Mouse (Mus musculus) spleen, adult 12 weeks (tissue): Measurements from ENCODE around the gene Obscn.

Experiments
- DNase-seq: peaks from one replicate; pipeline ENCODE4 v3.0.0; 2022; ENCODE audit warnings: low spot score

The Obscn gene

DNA sequence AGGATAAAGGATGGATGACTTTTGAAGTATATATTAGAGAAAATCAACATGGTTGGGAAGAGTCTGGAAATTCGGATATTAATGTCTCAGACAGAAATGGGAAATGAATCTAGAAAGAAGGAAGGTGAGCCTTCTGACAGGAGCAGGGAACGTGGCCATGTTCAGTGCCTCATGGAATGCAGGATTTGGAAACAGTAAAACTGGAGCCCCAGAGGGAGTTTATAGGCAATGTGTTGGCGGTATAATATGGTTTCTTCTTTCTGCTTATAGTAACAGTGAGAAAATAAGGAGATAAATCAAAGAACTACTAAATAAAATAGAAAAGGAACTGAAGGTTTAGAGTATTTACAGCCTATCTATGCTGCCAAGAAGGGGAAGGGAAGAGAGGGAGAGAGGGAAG is 78.2 kb downstream of the Obscn start:
- DNase-seq: no peak

DNA sequence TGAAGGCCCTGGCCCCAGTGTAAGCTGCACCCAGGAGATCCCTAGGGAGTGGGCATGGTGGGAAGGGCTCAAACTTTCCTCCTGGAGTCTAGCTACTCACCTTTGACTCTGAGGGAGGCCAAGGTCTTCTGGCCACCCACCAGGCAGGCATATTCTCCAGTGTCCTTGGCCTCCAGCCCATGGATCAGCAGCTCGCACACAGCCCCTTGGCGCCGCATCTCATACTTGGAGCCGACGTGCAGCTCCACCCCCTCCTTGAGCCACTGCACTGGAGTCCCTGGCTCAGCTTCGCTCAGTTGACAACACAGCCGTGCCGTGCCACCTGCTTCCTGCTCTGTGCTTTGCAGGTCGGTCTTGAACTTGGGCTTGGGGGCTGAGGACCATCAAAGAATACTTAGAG is 85.2 kb downstream of the Obscn start:
- DNase-seq: no peak

DNA sequence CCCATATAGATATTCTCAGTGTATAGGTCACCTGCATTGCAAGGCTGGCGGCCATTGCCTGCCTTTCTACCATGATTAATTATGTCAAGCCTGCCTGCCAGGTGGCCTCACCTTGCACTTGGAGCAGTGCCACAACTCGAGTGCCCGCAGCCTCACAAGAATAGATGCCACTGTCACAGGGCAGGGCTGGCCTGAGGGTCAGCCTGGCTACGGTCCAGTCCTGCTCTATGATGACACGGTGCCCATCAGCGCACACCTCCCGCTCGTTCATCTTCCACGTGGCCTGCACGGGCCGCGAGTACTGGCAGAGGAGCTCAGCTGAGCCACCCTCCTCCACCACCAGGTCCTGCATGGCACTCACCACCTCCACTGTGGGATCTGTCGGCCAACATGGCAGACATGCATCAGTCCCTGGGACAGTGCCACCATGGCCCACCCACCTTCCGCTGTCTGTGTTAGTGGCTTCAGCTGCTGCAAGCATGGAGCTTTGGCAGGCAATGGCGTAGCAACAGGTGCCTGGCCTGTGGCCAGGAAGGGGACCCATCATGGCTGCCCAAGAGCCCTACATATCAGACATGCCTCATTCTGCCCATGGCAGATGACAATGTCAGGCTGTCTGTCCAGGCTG is 91.4 kb downstream of the Obscn start:
- DNase-seq: no peak

DNA sequence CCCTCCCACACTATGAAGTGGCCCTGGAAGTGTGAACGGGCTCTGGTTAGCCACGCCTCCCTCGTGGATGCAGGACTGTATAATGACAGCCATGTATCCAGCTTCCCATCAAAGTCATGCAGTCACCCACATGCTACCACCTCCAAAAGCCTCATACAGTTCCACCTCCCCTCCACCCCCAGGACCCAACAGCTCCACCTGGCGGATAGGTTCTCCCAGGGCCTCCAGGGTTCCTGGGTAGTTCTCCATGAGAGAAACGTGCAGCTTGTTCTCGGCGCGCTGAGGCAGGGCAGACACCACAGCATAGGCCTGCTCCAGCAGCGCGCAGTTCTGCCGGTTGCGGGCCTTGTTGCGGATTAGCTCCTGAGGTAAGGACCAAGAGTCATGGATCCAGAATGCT is 107.2 kb downstream of the Obscn start:
- DNase-seq: no peak

DNA sequence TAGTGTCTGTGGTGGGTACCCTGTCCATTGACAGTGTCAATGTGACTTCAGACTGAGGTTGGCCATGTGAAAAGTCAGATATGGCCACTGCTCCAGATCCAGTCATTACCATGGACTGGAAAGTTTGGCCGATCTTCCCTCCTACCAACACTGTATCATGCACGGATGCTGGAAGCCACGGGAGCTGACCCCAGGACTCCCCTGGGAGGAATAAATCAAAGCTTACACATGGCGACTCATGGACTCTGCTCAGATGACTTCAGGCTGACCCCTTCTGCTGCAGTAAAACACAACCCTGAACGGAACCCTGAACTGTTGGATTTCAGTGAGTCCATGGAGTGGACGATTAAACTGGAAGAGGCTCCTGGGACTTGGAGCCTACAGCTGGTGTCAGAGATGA is 109.8 kb downstream of the Obscn start:
- DNase-seq: no peak

DNA sequence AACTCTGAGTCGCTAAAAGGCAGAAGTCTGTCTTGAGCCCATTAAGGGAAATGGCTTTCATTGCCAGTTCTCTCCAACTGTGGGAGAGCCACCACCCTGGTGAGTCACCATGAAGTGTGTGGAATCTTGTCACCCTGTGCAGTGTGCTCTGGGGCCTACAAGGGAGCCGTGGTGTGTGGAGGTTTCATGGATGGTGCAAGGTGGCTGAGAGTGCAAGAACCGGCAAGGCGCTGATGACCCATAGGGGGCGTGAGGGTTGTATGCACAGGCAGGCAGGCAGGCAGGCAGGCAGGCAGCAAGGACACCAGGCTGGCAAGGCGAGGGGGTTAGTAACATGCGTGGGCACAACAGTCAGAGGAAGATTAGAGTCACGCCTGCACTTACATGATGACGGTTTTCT is 121.2 kb downstream of the Obscn start:
- DNase-seq: no peak

DNA sequence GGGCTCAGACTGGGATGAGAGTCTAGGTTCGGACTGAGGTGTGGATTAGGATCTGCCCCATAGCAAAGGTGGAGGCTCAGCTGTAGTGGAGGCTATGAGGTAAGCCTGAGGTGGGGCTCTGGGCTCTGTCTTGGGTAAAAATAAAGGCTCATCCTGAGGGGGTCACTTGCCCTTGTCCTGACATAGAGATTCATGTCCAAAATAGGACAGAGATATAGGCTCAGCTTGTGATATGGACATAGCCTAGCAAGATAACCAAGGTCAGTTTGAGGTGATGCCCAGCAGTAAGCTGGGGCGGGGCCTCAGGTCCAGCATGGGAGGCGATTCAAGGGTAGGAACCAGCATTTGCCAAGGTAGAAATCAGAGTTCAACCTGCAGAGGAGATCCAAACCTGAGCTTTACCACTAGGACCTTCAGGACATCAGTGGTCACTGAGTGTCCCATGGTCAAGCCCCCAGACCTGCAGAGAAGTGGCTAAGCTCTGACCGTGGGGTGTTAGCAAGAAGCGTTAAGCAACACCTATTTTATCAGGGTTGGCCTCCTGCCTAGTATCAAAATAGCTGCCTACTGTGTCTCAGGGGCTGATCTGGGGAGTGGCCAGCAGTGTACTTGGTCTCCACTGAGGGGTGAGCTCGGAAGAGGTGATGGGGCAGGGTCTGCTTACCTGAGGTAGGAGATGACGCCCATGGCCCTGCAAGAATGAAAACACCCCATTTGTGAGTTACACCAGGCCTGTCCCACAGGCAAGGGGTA is 133.7 kb downstream of the Obscn start:
- DNase-seq: no peak

DNA sequence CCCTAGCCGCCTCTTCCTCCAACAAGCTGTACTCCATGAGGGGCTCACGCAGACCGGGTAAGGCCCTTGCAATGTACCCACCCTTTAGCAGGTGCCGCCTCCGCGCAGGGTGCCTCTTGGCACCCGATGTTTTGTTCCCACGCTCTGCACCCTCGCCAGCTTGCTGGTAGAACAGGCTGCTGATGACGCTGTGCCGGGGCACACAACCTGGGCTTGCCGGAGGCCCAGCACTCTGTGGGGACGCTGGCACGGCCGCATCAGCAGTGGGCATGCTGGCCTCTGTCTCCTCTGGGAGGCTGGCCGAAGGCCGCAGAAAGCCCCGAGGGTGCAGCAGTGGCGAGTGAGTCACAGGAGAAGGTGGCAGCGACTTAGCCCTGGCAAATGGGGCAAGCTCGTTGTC is 135.6 kb downstream of the Obscn start:
- DNase-seq: no peak

DNA sequence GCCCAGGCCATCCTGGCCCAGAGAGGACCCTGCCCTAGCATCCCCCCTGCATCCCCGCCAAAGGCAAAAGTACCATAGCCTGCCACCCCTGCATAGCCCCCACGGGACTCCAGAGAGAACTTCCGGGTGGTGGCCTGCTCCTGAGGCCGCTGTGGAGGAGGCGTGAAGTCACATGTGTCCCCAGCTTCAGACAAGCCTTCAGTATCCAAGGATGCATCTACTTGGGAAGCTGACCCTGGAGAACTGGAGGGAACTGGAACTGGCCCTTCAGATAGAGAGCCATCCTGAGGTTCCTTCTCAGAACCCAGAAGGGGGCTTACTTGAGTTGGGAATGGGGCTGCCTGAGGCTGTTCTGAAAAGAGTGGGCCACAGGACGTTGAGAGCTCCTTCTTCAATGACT is 136.4 kb downstream of the Obscn start:
- no peak for DNase-seq

DNA sequence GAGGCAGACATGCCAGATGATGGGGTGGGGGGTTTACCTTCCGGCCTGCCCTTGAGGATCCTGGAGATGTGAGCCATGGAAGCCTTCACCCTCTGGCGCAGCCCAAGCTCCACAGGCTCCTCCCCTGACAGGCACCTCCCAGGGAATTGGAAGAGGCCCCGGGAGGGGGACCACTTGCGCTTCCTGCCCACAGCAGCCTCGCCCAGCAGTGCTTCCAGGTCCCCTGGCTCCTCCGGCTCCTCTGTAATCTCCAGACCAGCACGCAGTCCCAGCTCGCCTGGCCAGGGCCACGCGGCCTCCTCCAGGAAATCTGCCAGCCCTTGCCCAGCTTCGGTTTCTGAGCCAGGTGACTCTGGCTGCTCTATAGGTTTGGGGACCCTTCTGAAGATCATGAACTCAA is 137.0 kb downstream of the Obscn start:
- no peak for DNase-seq

DNA sequence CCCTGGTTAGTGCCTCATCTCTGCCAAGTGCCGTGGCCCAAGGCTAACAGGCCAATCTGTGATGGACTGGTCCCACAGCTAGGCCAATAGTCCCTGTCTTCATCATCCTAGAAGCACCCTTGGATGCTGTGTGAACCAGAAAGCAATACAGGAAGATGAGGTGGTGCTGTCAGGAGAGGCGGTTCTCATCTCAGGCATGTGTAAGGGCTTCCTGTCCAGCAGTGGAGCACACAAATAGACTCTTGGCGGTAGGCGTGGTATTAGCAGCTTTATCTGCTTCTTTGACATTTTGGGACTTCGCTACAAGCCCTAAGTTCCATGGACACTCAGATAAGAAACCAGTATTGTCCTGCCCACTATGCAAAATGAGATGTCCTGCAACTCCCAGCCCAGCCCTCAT is 138.7 kb downstream of the Obscn start:
- no peak for DNase-seq

DNA sequence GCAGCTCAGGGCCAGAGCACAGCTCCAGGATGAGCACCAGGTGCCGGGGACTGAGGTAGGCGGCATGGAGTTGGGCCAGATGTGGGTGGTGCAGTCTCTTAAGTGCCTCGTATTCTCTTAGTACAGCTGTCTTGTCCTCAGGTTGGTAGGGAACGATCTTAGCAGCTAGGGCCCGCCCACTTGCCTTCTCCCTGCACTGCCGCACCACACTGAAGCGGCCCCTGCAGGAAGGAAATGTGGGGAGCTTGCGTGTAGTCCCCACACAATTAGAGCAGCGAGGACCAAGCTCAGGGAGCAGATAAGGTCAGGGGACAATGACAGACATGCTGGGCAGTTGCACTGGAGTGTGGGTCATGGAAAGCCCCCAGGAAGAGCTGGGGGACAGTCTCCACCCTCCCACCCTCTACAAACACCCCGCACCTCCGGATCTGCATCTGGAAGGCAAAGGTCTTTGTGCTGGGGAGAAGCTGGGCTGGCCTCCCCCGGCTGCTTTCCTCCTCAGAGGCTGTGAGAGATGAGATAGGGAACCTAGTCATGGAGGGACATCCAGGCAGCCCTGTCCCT is 140.3 kb downstream of the Obscn start:
- no peak for DNase-seq

DNA sequence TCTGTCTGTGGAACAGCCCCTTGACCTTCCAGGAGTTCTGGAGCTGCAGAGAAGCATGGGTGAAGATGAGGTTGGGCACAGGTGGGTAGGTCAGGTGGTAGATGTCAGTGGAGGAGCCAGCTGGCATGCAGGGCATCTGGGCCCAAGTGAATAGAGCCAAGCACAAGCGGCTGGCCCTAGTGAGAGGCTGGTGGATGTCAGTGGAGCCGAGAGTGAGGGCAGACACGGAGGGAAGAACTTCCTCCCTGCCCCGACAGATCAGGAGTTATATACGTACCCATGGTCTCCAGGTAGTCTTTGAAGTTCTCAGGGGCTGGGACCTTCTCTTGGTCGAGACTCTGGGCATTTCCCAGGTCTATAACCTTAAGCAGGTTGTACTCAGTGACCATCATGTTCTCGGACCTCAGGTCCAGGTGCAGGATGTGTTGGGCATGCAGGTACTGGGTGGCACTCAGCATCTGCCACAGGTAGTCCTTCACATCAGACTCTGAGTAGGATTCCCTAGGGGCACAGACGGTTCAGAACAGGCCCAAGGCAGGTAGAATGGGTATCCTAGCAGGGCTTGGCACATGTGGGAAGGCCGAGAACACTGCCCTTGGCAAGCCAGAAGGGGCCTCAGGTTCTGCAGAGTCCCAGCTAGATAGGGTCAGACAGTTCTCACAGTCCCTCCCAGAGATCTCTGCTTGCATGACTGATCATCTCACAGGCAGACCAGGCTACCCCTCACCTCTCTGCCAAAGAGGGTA is 141.0 kb downstream of the Obscn start:
- DNase-seq: no peak

DNA sequence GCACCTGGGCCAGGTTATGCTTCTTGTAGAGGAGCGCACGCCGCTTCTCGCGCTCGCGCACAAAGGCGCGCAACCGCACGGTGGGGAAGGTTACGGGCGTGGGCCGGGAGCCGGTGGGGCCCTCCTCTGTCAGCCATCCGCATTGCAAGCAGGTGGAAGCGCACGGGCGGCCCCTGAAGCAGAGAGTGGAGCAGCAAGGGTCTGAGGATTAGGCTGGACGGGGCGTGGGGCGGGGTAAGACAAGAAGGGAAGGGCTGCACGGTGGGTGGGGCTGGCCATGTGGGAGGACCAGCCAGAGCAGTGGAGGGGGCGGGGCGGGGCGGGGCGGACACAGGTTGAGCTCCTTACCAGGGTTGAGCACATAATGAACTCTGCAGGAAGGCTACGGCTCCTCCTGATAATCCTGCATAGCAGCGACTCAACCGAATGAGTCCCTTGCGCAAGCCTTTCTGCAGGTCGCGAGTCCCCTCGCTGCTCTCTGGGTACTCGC is 141.8 kb downstream of the Obscn start:
- no peak for DNase-seq

DNA sequence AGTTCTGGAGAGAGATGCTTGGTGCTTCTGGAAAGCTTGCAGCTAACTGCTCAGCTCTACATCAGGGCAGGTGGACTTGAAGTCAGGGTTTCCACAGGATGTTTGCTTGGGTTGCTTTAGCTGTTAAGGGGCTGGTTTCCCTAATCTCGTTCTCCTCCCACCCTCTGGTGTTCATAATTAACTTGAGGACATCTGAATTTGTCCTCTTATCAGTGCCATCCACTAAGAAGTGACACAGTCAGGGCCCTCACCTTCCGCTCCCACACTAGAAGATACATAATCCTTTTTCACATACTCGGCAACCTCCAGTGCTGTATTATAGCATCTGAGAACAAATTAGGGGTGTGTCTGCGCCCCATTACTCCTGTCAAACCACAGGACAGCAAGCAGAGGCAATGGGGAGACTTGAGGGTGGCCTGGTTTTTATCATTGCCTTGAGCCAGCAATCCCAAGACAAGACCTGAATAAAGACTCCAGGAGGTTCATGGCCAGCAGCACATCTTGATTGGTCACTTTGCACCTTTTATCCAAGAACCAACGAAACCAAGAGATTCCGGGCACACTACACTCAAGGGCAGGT is 143.0 kb downstream of the Obscn start:
- no peak for DNase-seq

DNA sequence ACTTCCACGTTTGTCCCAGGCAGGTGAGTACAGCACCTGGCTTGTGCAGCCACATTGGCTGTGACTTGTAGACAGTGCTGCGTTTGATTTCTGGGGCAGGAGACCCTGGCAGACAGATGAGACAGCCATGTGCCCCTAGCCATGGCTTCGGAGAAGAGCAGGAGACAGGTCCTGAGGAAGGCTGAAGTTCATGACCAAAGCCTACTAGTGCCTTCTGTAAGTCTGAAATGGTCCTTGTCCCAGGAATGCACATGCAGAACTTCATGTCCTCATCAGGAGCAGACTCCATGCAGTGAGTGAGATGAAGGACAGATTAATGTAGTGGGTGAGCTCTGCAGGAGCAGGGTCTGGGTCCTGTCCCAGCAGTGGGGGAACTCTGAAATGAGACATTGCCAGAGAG is 144.3 kb downstream of the Obscn start:
- DNase-seq: no peak

DNA sequence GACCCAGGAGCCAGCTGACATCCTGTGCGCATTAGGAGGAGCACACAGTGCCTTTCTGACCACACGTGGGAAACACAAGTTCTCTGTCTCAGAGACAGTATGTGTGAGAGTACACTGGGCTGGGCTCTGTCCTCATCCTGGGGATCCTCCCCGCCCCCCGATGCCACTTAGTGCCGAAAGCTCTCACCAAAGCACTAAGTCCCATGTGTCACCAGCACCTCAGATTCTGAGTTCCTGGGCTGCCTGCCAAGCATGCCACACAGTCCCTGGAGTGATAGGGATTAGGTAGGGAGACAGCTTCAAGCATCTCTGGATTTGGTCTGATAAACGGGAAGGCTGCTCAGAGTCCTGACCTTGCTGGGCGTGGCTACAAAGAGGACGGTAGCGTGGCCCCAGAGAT is 145.4 kb downstream of the Obscn start:
- DNase-seq: no peak

DNA sequence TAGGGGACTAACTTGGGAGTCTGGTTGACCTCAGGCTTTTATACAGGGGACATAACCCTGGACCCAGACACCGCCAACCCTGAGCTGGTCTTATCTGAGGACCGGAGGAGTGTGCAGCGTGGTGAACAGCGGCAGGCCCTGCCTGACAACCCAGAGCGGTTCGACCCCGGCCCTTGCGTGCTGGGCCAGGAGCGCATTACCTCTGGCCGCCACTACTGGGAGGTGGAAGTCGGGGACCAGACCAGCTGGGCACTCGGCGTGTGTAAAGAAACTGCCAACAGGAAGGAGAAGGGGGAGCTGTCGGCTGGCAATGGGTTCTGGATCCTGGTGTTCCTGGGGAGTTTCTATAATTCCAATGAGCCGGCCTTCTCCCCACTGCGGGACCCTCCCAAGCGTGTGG is 146.1 kb downstream of the Obscn start:
- no peak for DNase-seq

DNA sequence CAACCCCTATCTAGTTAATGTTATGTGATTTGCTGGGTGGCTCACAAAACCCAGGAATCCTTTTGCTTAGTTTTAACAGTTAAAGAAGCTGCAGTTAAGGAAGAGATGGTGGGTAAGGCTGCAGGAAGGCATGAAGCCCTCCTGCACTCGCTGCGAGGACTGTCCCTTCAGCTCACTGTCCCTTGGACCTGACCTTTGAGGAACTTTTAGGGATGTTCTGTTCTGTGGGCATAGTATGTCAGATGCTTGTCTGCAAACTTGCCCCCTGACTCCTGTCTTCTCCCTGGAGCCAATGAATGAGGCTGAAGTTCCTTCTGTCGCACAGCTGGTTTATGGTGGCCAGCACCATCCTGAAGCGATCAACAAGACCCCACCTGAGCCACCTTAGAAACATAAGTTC is 147.0 kb downstream of the Obscn start:
- no peak for DNase-seq

DNA sequence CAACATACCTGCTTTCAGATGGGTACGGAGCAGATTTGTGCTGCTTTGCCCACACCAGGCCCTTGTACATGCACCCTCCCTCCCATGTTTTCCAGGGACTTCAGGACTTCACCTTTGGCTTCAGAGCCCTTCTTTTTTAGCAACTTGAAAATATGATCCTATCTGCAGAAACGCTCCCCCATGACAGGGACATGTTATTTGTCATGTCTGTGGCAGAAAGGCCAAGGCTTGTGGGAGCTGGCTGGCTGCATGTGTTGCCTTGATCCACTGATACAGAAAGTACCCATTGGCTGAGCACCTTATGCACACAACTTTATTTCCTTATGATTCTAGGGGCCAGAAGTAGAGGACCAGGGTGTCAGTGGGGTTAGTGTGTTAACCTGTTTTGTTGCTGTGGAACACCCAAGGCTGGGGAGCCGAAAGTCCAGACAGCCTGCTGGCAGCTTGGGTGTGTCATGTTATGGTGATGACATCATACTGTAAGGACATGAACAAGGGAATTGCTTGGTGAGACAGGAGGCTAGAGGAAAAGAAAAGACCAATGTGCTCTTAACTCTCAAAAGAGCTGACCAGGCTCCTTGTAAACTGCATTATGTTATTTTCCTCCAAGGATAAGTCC is 150.8 kb downstream of the Obscn start:
- no peak for DNase-seq

DNA sequence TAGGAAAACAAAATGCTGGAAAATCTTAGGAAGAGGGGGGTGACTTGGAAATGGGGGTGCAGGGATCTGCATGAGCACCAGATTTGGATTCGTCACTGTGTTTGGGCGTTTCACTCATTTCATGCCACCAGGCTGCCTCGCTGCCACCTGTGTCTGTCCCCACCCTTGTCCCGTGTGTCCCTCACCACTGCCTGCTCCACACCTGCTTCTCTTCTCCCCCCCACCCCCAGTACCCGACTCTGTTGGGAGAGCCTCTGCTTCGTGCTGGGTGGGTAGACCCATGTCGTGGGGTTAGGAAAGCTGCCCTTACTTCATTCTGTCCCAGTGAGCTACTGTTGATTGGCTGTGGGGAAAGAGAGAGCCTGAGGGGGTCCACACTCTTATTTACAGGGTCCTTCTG is 151.5 kb downstream of the Obscn start:
- no peak for DNase-seq

DNA sequence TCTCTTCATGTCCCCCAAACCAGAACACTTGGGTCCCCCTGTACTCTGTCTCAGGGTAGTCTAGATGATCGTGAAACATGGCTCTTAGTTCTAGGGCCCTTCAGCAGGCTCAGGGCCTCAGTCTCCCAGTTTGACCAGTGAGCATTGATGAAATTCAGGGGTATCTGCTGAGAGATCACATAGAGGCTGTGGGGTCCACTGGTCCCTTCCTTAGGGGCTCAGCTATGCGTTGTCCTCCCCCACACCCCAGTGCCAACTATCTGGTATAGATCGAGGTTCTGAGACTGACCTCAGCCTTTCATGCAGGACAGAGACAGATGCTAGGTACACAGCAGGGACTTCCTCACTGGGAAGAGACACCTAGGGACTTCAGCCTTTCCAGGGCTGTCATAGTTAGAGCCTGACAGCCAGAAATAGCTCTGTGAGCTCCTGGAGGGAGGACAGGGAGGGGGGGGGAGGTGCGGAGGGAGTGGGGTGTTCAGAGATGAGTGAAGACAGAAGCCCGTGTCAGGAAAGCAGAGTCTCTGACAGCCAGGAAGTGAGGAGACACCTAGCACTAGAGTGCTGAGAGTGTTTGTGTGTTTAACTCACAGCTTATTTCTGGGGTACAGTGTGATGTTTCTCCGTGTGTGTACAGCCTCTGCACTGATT is 152.4 kb downstream of the Obscn start:
- no peak for DNase-seq
